Mouse (Mus musculus) ovary, postnatal 36 days (tissue): ENCODE measurements at regions not wholly inside any gene's neighbourhood (a gene's known extent, or its start where the extent isn't known, plus 50 kb on each side); places are given as distances from the start of the nearest gene placed in this dataset.

Experiments used
- DNase-seq: peaks from one replicate; pipeline ENCODE4 v3.0.0; 2022; ENCODE audit warnings: low spot score, mixed read lengths

DNA sequence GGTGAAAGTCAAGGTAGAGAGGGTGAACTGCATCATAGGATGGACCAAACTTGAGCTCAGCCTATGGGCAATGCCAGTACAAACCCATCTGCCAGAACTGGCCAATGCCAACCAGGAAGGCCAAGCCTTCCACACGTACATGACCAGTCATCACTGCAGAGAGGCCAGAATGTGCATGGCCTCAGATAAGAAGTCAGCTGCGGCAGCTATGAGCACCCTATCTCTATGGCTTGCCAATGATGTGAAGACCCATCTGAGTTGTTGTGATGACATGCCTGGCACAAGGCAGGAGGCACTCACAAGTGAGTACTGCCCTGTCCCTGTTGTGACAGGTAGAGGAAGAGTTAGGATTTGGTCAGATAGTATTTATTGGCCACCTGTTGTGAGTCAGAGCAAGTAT is 72.7 kb upstream of the Rreb1 start:
- DNase-seq: no peak

DNA sequence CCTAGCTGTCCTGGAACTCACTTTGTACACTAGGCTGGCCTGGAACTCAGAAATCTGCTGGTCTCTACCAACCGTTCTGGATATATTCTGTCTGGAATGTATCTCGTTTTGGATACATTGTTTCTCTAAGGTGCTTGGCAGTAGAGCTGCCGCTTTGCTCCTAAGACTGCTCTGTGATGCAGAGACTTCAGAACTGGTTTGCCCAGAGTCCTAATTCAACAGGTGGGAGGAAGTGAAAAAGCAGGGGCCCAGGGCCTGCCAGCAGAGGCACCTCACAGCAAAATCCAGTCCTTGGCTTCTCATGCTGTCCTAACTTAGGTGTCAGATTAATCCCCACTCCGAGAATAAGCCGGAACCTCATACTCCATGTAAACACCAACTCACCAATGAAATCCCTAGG is 67.3 kb upstream of the Rreb1 start:
- DNase-seq: no peak

DNA sequence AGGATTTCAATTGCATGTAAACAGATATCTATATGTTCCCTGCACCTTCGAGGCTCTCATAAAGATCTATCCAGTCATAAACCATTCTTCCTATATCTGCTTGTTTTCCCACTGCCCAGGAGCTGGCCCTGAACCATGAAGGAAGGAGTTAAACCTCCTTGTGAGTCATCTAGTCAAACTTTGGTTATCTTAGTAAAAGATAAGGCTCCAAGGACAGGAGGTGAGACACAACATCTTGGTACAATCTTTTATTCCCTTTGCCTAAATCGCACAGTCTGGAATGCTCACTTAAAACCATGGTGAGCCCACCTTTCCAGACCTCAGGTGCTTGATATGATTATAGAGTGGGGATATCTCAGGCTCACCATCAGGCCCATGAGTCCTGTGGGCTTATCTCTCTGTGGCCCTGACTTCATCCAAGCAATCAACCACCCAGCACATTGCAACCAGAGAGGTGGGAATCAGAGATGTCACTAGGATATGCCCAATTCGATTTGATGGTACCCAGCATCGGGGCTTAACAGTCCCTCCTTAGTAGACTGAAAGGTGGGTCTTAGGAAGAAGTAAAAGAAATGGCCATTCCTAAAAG is 65.2 kb upstream of the Rreb1 start:
- DNase-seq: no peak

DNA sequence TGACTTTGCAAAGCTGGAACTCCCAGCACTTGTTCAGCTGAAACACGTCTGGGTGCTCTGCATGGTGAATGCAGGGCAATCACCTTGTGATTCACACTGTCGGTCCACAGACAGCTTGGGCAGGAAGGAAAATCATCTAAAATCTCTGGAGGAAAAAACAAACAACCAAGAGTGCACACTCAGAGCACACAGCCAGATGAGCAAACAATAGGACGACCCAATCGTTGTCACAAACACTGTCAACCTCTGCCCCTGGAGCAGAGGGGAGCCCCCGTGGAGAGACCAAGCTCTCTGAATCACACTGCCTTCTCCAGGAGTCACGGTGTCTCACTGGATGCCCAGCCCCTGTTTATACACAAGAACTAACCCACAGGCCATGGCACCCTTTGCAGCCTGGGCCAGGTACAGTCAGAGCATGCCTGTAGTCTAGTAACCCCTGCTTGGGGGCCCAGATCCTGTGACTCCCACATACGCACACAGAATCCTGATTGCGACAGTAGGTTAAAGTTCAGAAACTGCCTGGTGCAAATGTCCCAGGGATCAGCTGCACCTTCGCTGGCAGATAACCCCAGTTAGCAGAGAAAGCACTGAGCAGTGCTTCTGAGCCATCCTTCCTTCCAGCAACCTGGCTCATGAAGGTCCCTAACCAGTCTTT is 63.0 kb upstream of the Rreb1 start:
- DNase-seq: no peak

DNA sequence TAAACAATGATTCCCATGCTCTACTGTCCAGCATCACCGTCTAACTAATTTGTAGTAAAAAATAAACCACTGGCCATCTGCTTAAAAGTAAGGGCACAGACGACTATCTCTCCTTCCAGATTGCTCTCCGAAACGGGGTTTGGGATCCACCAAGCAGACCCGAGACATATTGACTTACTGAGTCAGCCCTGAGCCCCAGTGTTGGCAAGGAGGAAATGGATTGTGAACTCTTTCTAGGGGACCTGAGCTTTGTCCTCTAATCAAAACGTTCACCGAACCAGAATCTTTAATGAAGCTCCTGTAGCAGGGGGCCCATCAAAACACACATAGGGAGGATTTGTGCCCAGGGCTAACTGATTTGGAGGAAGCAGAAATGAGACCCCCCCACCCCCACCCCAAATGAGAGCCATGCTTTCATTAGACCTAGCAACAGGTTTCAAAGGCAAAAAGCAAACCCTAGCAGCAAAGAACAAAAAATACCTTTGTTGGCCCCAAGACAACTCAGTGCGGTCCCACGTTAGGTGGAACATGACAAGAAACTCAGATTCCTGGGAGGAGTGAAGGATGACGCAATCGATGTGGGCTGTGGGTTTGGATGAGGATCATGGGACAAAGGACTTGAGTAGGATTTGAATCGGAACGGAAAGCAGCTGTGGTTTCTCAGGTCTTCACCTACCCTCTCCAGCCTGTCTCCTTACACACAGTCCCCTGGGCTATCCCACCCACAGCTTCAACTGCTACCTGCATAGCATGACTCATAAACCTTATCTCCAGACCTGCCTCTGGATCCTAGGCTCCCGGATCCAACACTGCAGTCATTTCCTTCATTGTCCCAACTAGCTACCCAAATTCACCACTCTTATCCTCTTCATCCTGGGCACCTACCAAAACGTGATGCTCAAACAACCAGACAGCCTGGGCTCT is 62.2 kb upstream of the Rreb1 start:
- no peak for DNase-seq

DNA sequence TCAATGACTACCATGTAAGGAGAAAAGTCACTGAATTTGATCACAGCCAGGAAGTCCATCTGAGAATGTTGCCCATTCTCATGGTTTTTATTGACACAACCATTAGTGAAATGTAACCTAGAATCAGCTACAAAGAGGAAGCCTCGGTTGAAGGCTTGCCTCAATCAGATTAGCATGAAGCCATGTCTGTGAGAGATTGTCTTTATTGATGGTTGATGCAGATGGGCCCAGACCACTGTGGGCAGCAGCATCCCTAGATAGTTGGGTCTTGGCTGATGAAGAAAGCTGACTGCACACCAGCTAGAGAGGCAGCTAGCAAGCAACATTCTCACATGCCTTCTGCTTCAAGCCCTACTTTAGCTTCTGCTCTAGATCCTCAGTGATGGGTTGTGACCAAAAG is 60.4 kb upstream of the Rreb1 start:
- DNase-seq: no peak

DNA sequence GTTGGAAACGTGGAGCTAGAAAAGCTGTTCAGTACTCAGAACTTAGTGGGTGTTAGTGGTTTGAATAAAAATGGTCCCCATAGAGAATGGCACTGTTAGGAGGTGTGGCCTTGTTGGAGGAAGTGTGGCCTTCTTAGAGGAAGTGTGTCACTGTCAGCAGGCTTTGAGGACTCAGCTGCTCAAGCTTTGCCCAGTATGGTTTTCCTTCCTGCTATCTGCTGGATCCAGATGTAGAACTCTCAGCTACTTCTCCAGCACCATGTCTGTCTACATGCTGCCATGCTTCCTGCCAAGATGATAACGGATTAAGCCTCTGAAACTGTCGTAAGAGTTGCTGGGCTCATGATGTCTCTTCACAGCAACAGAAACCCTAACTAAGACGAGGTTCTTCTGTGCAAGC is 59.8 kb upstream of the Rreb1 start:
- DNase-seq: no peak
